ENCODE assay signal across 8 mouse cellular contexts in the genomic region with DNA sequence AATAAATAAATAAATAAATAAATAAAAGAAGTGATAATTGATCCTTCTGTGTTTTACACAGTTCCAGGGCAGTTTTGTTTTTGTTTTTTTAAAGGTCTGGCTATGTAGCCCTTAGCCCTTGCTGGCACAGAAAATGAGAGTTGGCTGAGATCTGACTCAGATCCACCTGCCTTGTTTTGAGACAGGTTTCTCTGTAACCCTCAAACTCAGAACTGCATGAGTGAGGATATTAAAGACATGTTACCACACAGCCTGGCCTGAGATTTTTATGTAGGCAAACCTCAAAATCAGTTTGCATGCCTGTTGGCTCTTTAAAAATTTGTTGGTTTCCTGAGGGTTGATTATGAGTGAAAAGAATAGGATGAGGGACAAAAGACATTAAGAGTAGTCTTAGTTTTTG. TPM values are rescaled to one million over a fixed set of nuclear protein-coding genes. Genes with fewer than 3 reads are reported as not detected.
DNase-seq lines count a peak whose midpoint lies in the region; ATAC-seq lines count a peak whose summit lies in the region.

No protein-coding gene starts in this region.

- no peak for DNase-seq in heart, adult 8-10 months (ENCODE audit: low spot score)
- DNase-seq in embryonic facial prominence, embryonic 11.5 days (ENCODE audit: low spot score): no peak
- peak; percentile 55 for DNase-seq in induced T-regulatory cell, adult 2 months (ENCODE audit: low read depth)
- no peak for DNase-seq in frontal cortex, postnatal 10 days (ENCODE audit: low spot score in 2 of 2)
- no peak for DNase-seq in adrenal gland, adult 18-20 months (ENCODE audit: low spot score in 2 of 2)
- no peak for DNase-seq in kidney, postnatal 25 days

- no peak overlapping the region for H3K27ac ChIP-seq in heart, embryonic 15.5 days
- H3K27ac ChIP-seq in embryonic facial prominence, embryonic 11.5 days (replicated peaks; ENCODE audit: low read depth, low read length): no peak overlapping the region
- no peak overlapping the region for H3K27ac ChIP-seq in midbrain, embryonic 16.5 days (ENCODE audit: low read length)

- no peaks in the 10 kb centered on the region for H3K9me3 ChIP-seq in heart, embryonic 15.5 days (replicated peaks)
- H3K9me3 ChIP-seq in embryonic facial prominence, embryonic 11.5 days (replicated peaks; ENCODE audit: control insufficient read depth, low read length): no peaks in the 10 kb centered on the region
- no peaks in the 10 kb centered on the region for H3K9me3 ChIP-seq in midbrain, embryonic 16.5 days (replicated peaks; ENCODE audit: control insufficient read depth, low read length, poor library complexity, severe bottlenecking)

- ATAC-seq in heart, embryonic 15.5 days (replicated peaks; ENCODE audit: insufficient number of reproducible peaks, insufficient read depth, low FRiP score, low read depth): no peak
- no peak for ATAC-seq in embryonic facial prominence, embryonic 11.5 days (replicated peaks; ENCODE audit: insufficient number of reproducible peaks, low FRiP score, low TSS enrichment, low read depth)
- no peak for ATAC-seq in midbrain, embryonic 16.5 days

- no peak overlapping the region for H3K9ac ChIP-seq in heart, embryonic 15.5 days
- no peak overlapping the region for H3K9ac ChIP-seq in embryonic facial prominence, embryonic 11.5 days (replicated peaks; ENCODE audit: low read length)
- H3K9ac ChIP-seq in midbrain, embryonic 16.5 days (ENCODE audit: low read depth, low read length): 0 out of 2 replicates have a peak overlapping the region, but pooled peaks have one; percentile 27

- peaks cover 39% of the 10 kb centered on the region for H3K4me1 ChIP-seq in heart, embryonic 15.5 days (replicated peaks)
- H3K4me1 ChIP-seq in embryonic facial prominence, embryonic 11.5 days (ENCODE audit: control insufficient read depth, insufficient read depth, low read length): no peaks in the 10 kb centered on the region; the same call in 1 of the 2 replicates
- H3K4me1 ChIP-seq in midbrain, embryonic 16.5 days (ENCODE audit: control insufficient read depth, insufficient read depth, low read length): peaks cover 35% of the 10 kb centered on the region

- peak overlapping the region; percentile 64 for H3K4me3 ChIP-seq in heart, embryonic 15.5 days
- peak overlapping the region; percentile 84 for H3K4me3 ChIP-seq in embryonic facial prominence, embryonic 11.5 days (ENCODE audit: low read depth, low read length)
- peak overlapping the region; percentile 77 for H3K4me3 ChIP-seq in midbrain, embryonic 16.5 days (ENCODE audit: low read depth, low read length)

- peaks cover 46% of the 10 kb centered on the region for H3K36me3 ChIP-seq in heart, embryonic 15.5 days
- H3K36me3 ChIP-seq in embryonic facial prominence, embryonic 11.5 days (replicated peaks; ENCODE audit: control insufficient read depth, insufficient read depth, low read depth, low read length): peaks cover 22% of the 10 kb centered on the region
- H3K36me3 ChIP-seq in midbrain, embryonic 16.5 days (ENCODE audit: control insufficient read depth, insufficient read depth, low read length): peaks cover 18% of the 10 kb centered on the region

- peak overlapping the region; percentile 88 for H3K4me2 ChIP-seq in heart, embryonic 15.5 days
- peak overlapping the region; percentile 33 for H3K4me2 ChIP-seq in embryonic facial prominence, embryonic 11.5 days (ENCODE audit: low read depth, low read length)
- peak overlapping the region; percentile 98 for H3K4me2 ChIP-seq in midbrain, embryonic 16.5 days (ENCODE audit: low read length)

- no peaks in the 10 kb centered on the region for H3K27me3 ChIP-seq in heart, embryonic 15.5 days
- H3K27me3 ChIP-seq in embryonic facial prominence, embryonic 11.5 days (ENCODE audit: control insufficient read depth, insufficient read depth, low read length): no peaks in the 10 kb centered on the region
- H3K27me3 ChIP-seq in midbrain, embryonic 16.5 days (ENCODE audit: control insufficient read depth, insufficient read depth, low read depth, low read length): no peaks in the 10 kb centered on the region

RNA-seq across cellular contexts. Expression of a gene that starts 3.1 kb away (rescaled TPM):
- polyA plus RNA-seq in heart, embryonic 15.5 days (2015; fragmentation: Nextera tagmentation; extraction: Ambion mirVana): 318 and 332 TPM in 2 replicates
- 10 to 100 TPM; 52.6 to 73.3 (median 70.5) TPM for total RNA-seq in heart, adult 8-10 months (2022)
- 937 and 1,031 TPM in 2 replicates for polyA plus RNA-seq in embryonic facial prominence, embryonic 11.5 days (2014; fragmentation: Nextera tagmentation; extraction: Ambion mirVana)
- polyA plus RNA-seq in midbrain, embryonic 16.5 days (2015; fragmentation: Nextera tagmentation; extraction: Ambion mirVana): 425 and 475 TPM in 2 replicates
- total RNA-seq in adrenal gland, adult 18-20 months (2021): 100 to 1,000 TPM; 113 to 119 TPM

RNA-seq across cellular contexts. Expression of a gene that starts 27.7 kb away (rescaled TPM):
- 73.6 and 78.0 TPM in 2 replicates for polyA plus RNA-seq in heart, embryonic 15.5 days (2015; fragmentation: Nextera tagmentation; extraction: Ambion mirVana)
- 10 to 100 TPM; 26.4 to 31.4 (median 29.0) TPM for total RNA-seq in heart, adult 8-10 months (2022)
- polyA plus RNA-seq in embryonic facial prominence, embryonic 11.5 days (2014; fragmentation: Nextera tagmentation; extraction: Ambion mirVana): 121 and 127 TPM in 2 replicates
- polyA plus RNA-seq in midbrain, embryonic 16.5 days (2015; fragmentation: Nextera tagmentation; extraction: Ambion mirVana): 83.1 and 90.9 TPM in 2 replicates
- total RNA-seq in adrenal gland, adult 18-20 months (2021): 10 to 100 TPM; 49.2 to 49.9 TPM

RNA-seq across cellular contexts. Expression of a gene that starts 55.3 kb away (rescaled TPM):
- 53.3 and 64.4 TPM in 2 replicates for polyA plus RNA-seq in heart, embryonic 15.5 days (2015; fragmentation: Nextera tagmentation; extraction: Ambion mirVana)
- total RNA-seq in heart, adult 8-10 months (2022): 10 to 100 TPM; 11.7 to 32.6 (median 22.3) TPM
- polyA plus RNA-seq in embryonic facial prominence, embryonic 11.5 days (2014; fragmentation: Nextera tagmentation; extraction: Ambion mirVana): 25.5 TPM in 2 replicates
- 115 and 148 TPM in 2 replicates for polyA plus RNA-seq in midbrain, embryonic 16.5 days (2015; fragmentation: Nextera tagmentation; extraction: Ambion mirVana)
- 100 to 1,000 TPM; 100 to 128 TPM for total RNA-seq in adrenal gland, adult 18-20 months (2021)

Comparison
In these comparisons a context has a peak if more than half of its experiments do, and no peak if none do; other contexts are left out.
1. H3K4me2 ChIP-seq: peak in every context shown above with its lines; median percentile 98 in midbrain, embryonic 16.5 days; 88 in heart, embryonic 15.5 days; 33 in embryonic facial prominence, embryonic 11.5 days.